Mouse (Mus musculus): Measurements from ENCODE around the gene Atp8b5. TPM values are rescaled to one million over a fixed set of nuclear protein-coding genes. Genes with fewer than 3 reads are reported as not detected.

The Atp8b5 gene
- total and polyA plus RNA-seq, 2 experiments from 2014 or later: 0.11 TPM; not detected in 1

DNA sequence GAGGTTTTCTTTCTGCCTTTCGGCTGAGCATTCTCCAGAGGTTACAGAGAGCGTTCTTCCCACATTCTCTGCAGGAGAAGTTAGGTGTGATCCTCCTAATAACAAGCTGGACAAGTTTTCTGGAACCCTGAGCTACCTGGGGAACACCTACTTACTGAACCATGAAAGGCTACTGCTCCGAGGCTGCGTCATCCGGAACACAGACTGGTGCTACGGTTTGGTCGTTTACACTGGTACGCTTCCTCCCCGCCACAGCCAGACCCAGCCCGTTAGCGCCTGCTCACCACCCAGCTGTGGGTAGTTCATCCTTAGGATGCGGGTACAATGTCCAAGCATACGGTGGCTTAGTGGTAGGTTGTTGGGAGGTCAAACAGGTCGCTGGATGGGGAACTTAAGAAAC is 55.4 kb downstream of the Atp8b5 start:
- Histone ChIP-seq H3K4me1 (ENCODE audit: control insufficient read depth, insufficient read depth) (no peaks in the 10 kb centered on the region), H3K27me3 (ENCODE audit: control insufficient read depth, insufficient read depth, low read length) (no peaks in the 10 kb centered on the region), H3K36me3 (replicated peaks; ENCODE audit: control insufficient read depth, insufficient read depth, low read length) (no peaks in the 10 kb centered on the region), H3K9me3 (replicated peaks; ENCODE audit: control insufficient read depth, low read length) (no peaks in the 10 kb centered on the region), H3K9ac (replicated peaks; ENCODE audit: low read depth, low read length) (no peak overlapping the region), H3K4me3 (ENCODE audit: low read depth, low read length) (no peak overlapping the region), H3K27ac (ENCODE audit: low read depth) (no peak overlapping the region), H3K4me2 (ENCODE audit: low read depth, low read length) (no peak overlapping the region)
- WGBS: 79% methylated on average over 14 of the region's 14 CpGs
- no peak for DNase-seq (ENCODE audit: low spot score)
- TF ChIP-seq CTCF (IDR thresholded peaks at IDR 0.05; ENCODE audit: low read depth) (no peak), EP300 (IDR thresholded peaks at IDR 0.05; ENCODE audit: low read depth) (no peak)
- ATAC-seq (ENCODE audit: insufficient read depth, low read depth): no peak

DNA sequence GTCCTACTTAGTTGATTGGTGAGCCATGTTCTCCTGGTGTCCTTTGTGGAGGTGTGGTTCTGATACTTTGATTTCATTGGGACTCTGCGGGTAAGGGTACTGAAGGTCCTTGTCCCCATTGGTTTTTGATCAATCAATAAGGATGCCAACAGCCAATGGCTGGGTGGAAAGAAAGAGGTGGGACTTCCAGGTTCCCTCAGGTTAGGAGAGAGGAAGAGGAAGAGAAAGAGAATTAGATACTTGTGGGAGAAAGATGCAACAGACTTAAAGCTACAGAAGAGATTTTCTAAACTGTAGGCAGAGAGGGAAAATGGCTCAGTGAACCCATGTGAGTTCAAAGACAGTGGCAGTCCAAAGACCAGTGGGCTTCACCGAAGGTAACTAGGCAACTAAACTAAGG is 60.2 kb downstream of the Atp8b5 start:
- 95% methylated on average over 2 of the region's 2 CpGs for WGBS
- Histone ChIP-seq H3K9ac (replicated peaks; ENCODE audit: low read depth, low read length) (no peak overlapping the region), H3K36me3 (replicated peaks; ENCODE audit: control insufficient read depth, insufficient read depth, low read length) (no peaks in the 10 kb centered on the region), H3K27me3 (ENCODE audit: control insufficient read depth, insufficient read depth, low read length) (no peaks in the 10 kb centered on the region), H3K4me3 (ENCODE audit: low read depth, low read length) (no peak overlapping the region), H3K9me3 (replicated peaks; ENCODE audit: control insufficient read depth, low read length) (no peaks in the 10 kb centered on the region), H3K27ac (ENCODE audit: low read depth) (no peak overlapping the region), H3K4me2 (ENCODE audit: low read depth, low read length) (no peak overlapping the region), H3K4me1 (ENCODE audit: control insufficient read depth, insufficient read depth) (no peaks in the 10 kb centered on the region)
- DNase-seq (ENCODE audit: low spot score) (no peak), ATAC-seq (ENCODE audit: insufficient read depth, low read depth) (no peak)
- TF ChIP-seq EP300 (IDR thresholded peaks at IDR 0.05; ENCODE audit: low read depth) (no peak), CTCF (IDR thresholded peaks at IDR 0.05; ENCODE audit: low read depth) (no peak)

DNA sequence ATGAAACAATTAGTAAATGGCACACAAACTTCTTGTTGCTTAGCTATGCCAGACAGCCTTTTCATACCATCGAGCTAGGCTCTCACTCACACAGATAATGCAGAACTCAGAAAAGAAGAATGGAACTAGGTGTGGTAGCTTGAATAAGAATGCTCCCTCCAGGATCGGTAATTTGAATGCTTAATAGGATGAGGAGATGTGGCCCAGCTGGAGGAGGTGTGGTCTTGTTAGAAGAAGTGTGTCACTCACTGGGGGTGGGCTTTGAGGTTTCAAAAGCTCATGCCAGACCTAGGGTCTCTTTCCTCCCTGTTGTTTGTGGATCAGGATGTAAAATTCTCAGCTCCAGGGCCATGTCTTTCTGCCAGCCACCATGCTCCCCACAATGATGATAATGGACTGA is 67.8 kb downstream of the Atp8b5 start:
- H3K27ac ChIP-seq (ENCODE audit: low read depth): no peak overlapping the region
- H3K4me2 ChIP-seq (ENCODE audit: low read depth, low read length): no peak overlapping the region
- ATAC-seq (ENCODE audit: insufficient read depth, low read depth): no peak
- H3K9me3 ChIP-seq (replicated peaks; ENCODE audit: control insufficient read depth, low read length): peaks cover 10% of the 10 kb centered on the region
- no peak for DNase-seq (ENCODE audit: low spot score)
- TF ChIP-seq EP300 (IDR thresholded peaks at IDR 0.05; ENCODE audit: low read depth): no peak
- TF ChIP-seq CTCF (IDR thresholded peaks at IDR 0.05; ENCODE audit: low read depth): no peak
- H3K27me3 ChIP-seq (ENCODE audit: control insufficient read depth, insufficient read depth, low read length): no peaks in the 10 kb centered on the region
- no peak overlapping the region for H3K4me3 ChIP-seq (ENCODE audit: low read depth, low read length)
- no peaks in the 10 kb centered on the region for H3K4me1 ChIP-seq (ENCODE audit: control insufficient read depth, insufficient read depth)
- H3K9ac ChIP-seq (replicated peaks; ENCODE audit: low read depth, low read length): no peak overlapping the region
- WGBS: 57% methylated on average over 2 of the region's 2 CpGs
- H3K36me3 ChIP-seq (replicated peaks; ENCODE audit: control insufficient read depth, insufficient read depth, low read length): no peaks in the 10 kb centered on the region

DNA sequence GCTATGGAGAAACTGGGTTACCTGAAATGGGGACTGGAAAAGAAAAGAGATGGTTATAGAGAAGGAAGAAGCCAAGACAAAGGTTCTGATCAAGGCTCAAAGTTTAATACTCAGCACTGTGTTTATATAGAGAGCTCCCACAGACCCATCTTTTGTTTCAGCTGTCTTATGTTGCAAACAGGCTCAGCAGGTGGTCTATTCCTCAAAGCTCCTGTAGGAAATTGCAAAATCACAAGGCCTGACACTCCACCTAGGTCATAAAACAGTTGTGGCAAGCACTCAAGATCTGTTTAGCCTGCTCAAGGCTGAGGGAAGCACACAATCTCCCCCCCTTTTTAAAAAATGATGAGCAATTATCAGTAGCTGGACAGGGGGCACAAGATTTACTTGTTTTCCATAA is 69.2 kb downstream of the Atp8b5 start:
- Histone ChIP-seq H3K27me3 (ENCODE audit: control insufficient read depth, insufficient read depth, low read length) (no peaks in the 10 kb centered on the region), H3K27ac (ENCODE audit: low read depth) (no peak overlapping the region), H3K4me3 (ENCODE audit: low read depth, low read length) (no peak overlapping the region), H3K4me1 (ENCODE audit: control insufficient read depth, insufficient read depth) (no peaks in the 10 kb centered on the region), H3K9me3 (replicated peaks; ENCODE audit: control insufficient read depth, low read length) (peaks cover 10% of the 10 kb centered on the region), H3K9ac (replicated peaks; ENCODE audit: low read depth, low read length) (no peak overlapping the region), H3K4me2 (ENCODE audit: low read depth, low read length) (no peak overlapping the region), H3K36me3 (replicated peaks; ENCODE audit: control insufficient read depth, insufficient read depth, low read length) (no peaks in the 10 kb centered on the region)
- ATAC-seq (ENCODE audit: insufficient read depth, low read depth): no peak
- DNase-seq (ENCODE audit: low spot score): no peak
- TF ChIP-seq CTCF (IDR thresholded peaks at IDR 0.05; ENCODE audit: low read depth) (no peak), EP300 (IDR thresholded peaks at IDR 0.05; ENCODE audit: low read depth) (no peak)

DNA sequence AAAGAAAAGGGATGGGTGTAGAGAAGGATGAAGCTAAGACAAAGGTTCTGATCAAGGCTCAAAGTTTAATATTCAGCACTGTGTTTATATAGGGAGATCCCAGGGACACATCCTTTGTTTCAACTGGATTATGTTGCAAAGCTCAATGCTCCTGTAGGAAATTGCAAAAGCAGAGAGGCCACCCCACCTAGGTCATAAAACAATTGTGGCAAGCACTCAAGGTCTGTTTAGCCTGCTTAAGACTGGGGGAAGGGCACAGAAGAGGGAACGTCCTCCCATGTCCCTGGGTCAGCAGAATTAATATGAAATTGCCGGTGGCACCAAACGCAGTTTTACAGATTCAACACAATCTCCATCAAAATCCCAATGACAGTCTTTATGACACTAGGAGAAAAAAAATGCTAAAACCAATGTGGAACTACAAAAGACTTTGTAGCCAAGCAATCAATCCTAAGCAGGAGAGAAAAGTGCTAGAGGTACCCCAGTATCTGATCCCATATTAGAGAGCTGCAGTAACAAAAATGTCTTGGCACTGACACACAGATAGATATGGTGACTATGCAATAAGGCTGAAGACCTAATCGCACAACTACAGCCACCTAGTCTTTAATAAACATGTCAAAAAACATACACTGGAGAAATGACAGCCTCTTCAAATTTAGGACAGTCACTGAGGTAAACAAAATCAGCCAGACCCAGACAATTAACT is 73.3 kb downstream of the Atp8b5 start:
- TF ChIP-seq CTCF (IDR thresholded peaks at IDR 0.05; ENCODE audit: low read depth) (no peak), EP300 (IDR thresholded peaks at IDR 0.05; ENCODE audit: low read depth) (no peak)
- Histone ChIP-seq H3K4me1 (ENCODE audit: control insufficient read depth, insufficient read depth) (no peaks in the 10 kb centered on the region), H3K27ac (ENCODE audit: low read depth) (no peak overlapping the region), H3K4me3 (ENCODE audit: low read depth, low read length) (no peak overlapping the region), H3K4me2 (ENCODE audit: low read depth, low read length) (no peak overlapping the region), H3K27me3 (ENCODE audit: control insufficient read depth, insufficient read depth, low read length) (no peaks in the 10 kb centered on the region), H3K9me3 (replicated peaks; ENCODE audit: control insufficient read depth, low read length) (peaks cover 10% of the 10 kb centered on the region), H3K36me3 (replicated peaks; ENCODE audit: control insufficient read depth, insufficient read depth, low read length) (no peaks in the 10 kb centered on the region), H3K9ac (replicated peaks; ENCODE audit: low read depth, low read length) (no peak overlapping the region)
- ATAC-seq (ENCODE audit: insufficient read depth, low read depth): no peak; the same call in 1 of the 2 replicates
- WGBS: 69% methylated on average over 4 of the region's 4 CpGs
- DNase-seq (ENCODE audit: low spot score): no peak

Data from heart, postnatal 0 days (tissue).